Mouse (Mus musculus) liver, embryonic 14.5 days (tissue): Measurements from ENCODE around the gene Nmnat2.

Source experiments
- CTCF ChIP-seq: IDR thresholded peaks from 2 replicates; pipeline ENCODE4 v1.5.1; 2016; ENCODE audit warnings: antibody characterized with exemption, low read depth, control low read depth
- EP300 ChIP-seq: IDR thresholded peaks from 2 replicates; pipeline ENCODE4 v1.6.1; 2016; ENCODE audit warnings: antibody characterized with exemption, low read depth

GRCm38 (mm10) chr1:153075955-153076354 is 121.2 kb downstream of the Nmnat2 start:
- TF ChIP-seq CTCF (no peak), EP300 (no peak)
